Mouse (Mus musculus) T-cell, adult 2 months (primary cell): ENCODE measurements around the gene Phyhipl.

Experiments used
- DNase-seq: peaks from one replicate; pipeline ENCODE4 v3.0.0; 2022; ENCODE audit warnings: low spot score

The Phyhipl gene

GRCm38 (mm10) chr10:70635261-70635660 lies 20.5 kb downstream of the Phyhipl start:
- DNase-seq = no peak

- no peak for DNase-seq
These were observed 24.6 kb downstream of the Phyhipl start for GRCm38 (mm10) chr10:70631142-70631541.

GRCm38 (mm10) chr10:70623461-70623860 lies 32.3 kb downstream of the Phyhipl start:
- no peak for DNase-seq

- DNase-seq = no peak
These were observed 39.4 kb downstream of the Phyhipl start for GRCm38 (mm10) chr10:70616377-70616776.

GRCm38 (mm10) chr10:70611633-70612032 lies 44.1 kb downstream of the Phyhipl start:
- DNase-seq = no peak

- DNase-seq = no peak
These were observed 55.9 kb downstream of the Phyhipl start for GRCm38 (mm10) chr10:70599925-70600305.

- DNase-seq = no peak
These were observed 56.4 kb downstream of the Phyhipl start for GRCm38 (mm10) chr10:70599126-70599924.

- no peak for DNase-seq
These were observed 57.1 kb downstream of the Phyhipl start for GRCm38 (mm10) chr10:70598516-70599125.

- DNase-seq = no peak
These were observed 57.7 kb downstream of the Phyhipl start for GRCm38 (mm10) chr10:70598081-70598515.

GRCm38 (mm10) chr10:70594007-70594406 lies 61.8 kb downstream of the Phyhipl start:
- no peak for DNase-seq

- DNase-seq = no peak
These were observed 68.8 kb downstream of the Phyhipl start for GRCm38 (mm10) chr10:70586876-70587405.

GRCm38 (mm10) chr10:70584171-70584570 lies 71.6 kb downstream of the Phyhipl start:
- DNase-seq = no peak

- no peak for DNase-seq
These were observed 74.1 kb downstream of the Phyhipl start for GRCm38 (mm10) chr10:70581556-70582211.

- DNase-seq = no peak
These were observed 92.1 kb downstream of the Phyhipl start for GRCm38 (mm10) chr10:70563636-70564035.

GRCm38 (mm10) chr10:70552531-70552930 lies 103.2 kb downstream of the Phyhipl start:
- no peak for DNase-seq

- no peak for DNase-seq
These were observed 112.9 kb downstream of the Phyhipl start for GRCm38 (mm10) chr10:70542857-70543256.

- no peak for DNase-seq
These were observed 115.1 kb downstream of the Phyhipl start for GRCm38 (mm10) chr10:70540456-70541195.

- DNase-seq = no peak
These were observed 116.5 kb downstream of the Phyhipl start for GRCm38 (mm10) chr10:70539251-70539650.

GRCm38 (mm10) chr10:70537694-70538093 lies 118.1 kb downstream of the Phyhipl start:
- no peak for DNase-seq

GRCm38 (mm10) chr10:70535401-70535800 lies 120.4 kb downstream of the Phyhipl start:
- DNase-seq = no peak

GRCm38 (mm10) chr10:70534571-70534970 lies 121.2 kb downstream of the Phyhipl start:
- no peak for DNase-seq

- no peak for DNase-seq
These were observed 121.8 kb downstream of the Phyhipl start for GRCm38 (mm10) chr10:70533986-70534385.
